Mouse (Mus musculus): ENCODE data around the gene Srrm3.
A peak's percentile ranks its signal among the peaks of the same experiment; 100 is the strongest.

Gene Srrm3

GRCm38 (mm10) chr5:135869661-135870423 is 63.2 kb downstream of the Srrm3 start:
- DNase-seq (ENCODE audit: low spot score in 2 of 2), result no peak

GRCm38 (mm10) chr5:135870505-135870904 is 63.8 kb downstream of the Srrm3 start:
- DNase-seq (ENCODE audit: low spot score in 2 of 2), result no peak

- DNase-seq (ENCODE audit: low spot score in 2 of 2), result no peak
These were observed 66.3 kb downstream of the Srrm3 start for GRCm38 (mm10) chr5:135872996-135873395.

GRCm38 (mm10) chr5:135873753-135874152 is 67.1 kb downstream of the Srrm3 start:
- DNase-seq (ENCODE audit: low spot score in 2 of 2), result no peak

GRCm38 (mm10) chr5:135877180-135877579 is 70.5 kb downstream of the Srrm3 start:
- peak in 1 of 2 experiments; percentile 61 for DNase-seq (ENCODE audit: low spot score in 2 of 2)

- no peak for DNase-seq (ENCODE audit: low spot score in 2 of 2)
These were observed 71.1 kb downstream of the Srrm3 start for GRCm38 (mm10) chr5:135877831-135878231.

GRCm38 (mm10) chr5:135879449-135880158 is 72.9 kb downstream of the Srrm3 start:
- no peak for DNase-seq (ENCODE audit: low spot score in 2 of 2)

- DNase-seq (ENCODE audit: low spot score in 2 of 2), result no peak
These were observed 78.0 kb downstream of the Srrm3 start for GRCm38 (mm10) chr5:135884641-135885040.

GRCm38 (mm10) chr5:135887675-135888102 is 81.0 kb downstream of the Srrm3 start, which contains the start of gene Hspb1:
TSS of gene Hspb1 (plus strand) at chr5:135887919.
- DNase-seq (ENCODE audit: low spot score in 2 of 2), result no peak

GRCm38 (mm10) chr5:135888405-135889215 is 81.9 kb downstream of the Srrm3 start:
- no peak for DNase-seq (ENCODE audit: low spot score in 2 of 2)

GRCm38 (mm10) chr5:135890323-135890722 is 83.6 kb downstream of the Srrm3 start:
- no peak for DNase-seq (ENCODE audit: low spot score in 2 of 2)

- no peak for DNase-seq (ENCODE audit: low spot score in 2 of 2)
These were observed 84.2 kb downstream of the Srrm3 start for GRCm38 (mm10) chr5:135890920-135891319.

GRCm38 (mm10) chr5:135892589-135893351 is 86.1 kb downstream of the Srrm3 start:
- no peak for DNase-seq (ENCODE audit: low spot score in 2 of 2)

GRCm38 (mm10) chr5:135894958-135895357 is 88.3 kb downstream of the Srrm3 start:
- DNase-seq (ENCODE audit: low spot score in 2 of 2), result no peak

- DNase-seq (ENCODE audit: low spot score in 2 of 2), result no peak
These were observed 91.3 kb downstream of the Srrm3 start for GRCm38 (mm10) chr5:135898028-135898427.

- no peak for DNase-seq (ENCODE audit: low spot score in 2 of 2)
These were observed 92.3 kb downstream of the Srrm3 start for GRCm38 (mm10) chr5:135898995-135899394.

- no peak for DNase-seq (ENCODE audit: low spot score in 2 of 2)
These were observed 93.1 kb downstream of the Srrm3 start for GRCm38 (mm10) chr5:135899833-135900232.

- DNase-seq (ENCODE audit: low spot score in 2 of 2), result no peak
These were observed 94.0 kb downstream of the Srrm3 start for GRCm38 (mm10) chr5:135900701-135901100.

GRCm38 (mm10) chr5:135901354-135902095 is 94.8 kb downstream of the Srrm3 start:
- DNase-seq (ENCODE audit: low spot score in 2 of 2), result no peak

GRCm38 (mm10) chr5:135903058-135903457 is 96.4 kb downstream of the Srrm3 start:
- DNase-seq (ENCODE audit: low spot score in 2 of 2), result no peak
